ENCODE assay signal across 15 mouse cellular contexts in genomic region chr7:79858956-79859630, GRCm38 (mm10). TPM values are rescaled to one million over a fixed set of nuclear protein-coding genes. Genes with fewer than 3 reads are reported as not detected.
DNase-seq lines count a peak whose midpoint lies in the region.
"Had no signal": no experiment of that assay in that cellular context is flagged by ENCODE, and none has a peak within 500 bp of the region (broad histone marks: within the 10 kb centered on the region; RNA-seq: fewer than 3 reads in every experiment).

No protein-coding gene starts in this region.

- intact Hi-C loops in gastrocnemius, postnatal 14 days (cut with DNase I; ENCODE audit: low total_unique reads), result no loop called here
- intact Hi-C loops in gastrocnemius, postnatal 36 days (cut with DNase I), result no loop called here

- H3K9me3 ChIP-seq in megakaryocyte, embryonic 14.5 days, result no peaks in the 10 kb centered on the region
- H3K9me3 ChIP-seq: forebrain, embryonic 15.5 days; liver, embryonic 13.5 days had no signal

- peak; percentile 25 for DNase-seq in gastrocnemius, postnatal 14 days
- no peak for DNase-seq in gastrocnemius, postnatal 36 days
- DNase-seq in MN1 (ENCODE audit: low spot score), result peak; percentile 18
- DNase-seq in fibroblast of lung, adult 2 months (ENCODE audit: low read depth), result peak; percentile 30
- DNase-seq in c-Kit-positive CD71-positive TER-119-positive erythroid progenitor cells, embryonic 14.5 days (ENCODE audit: low spot score), result no peak
- DNase-seq in left cerebral cortex, adult 9 months (ENCODE audit: low spot score in 2 of 2), result no peak
- DNase-seq: cerebellum, adult 11-12 months; liver, embryonic 13.5 days; lung, postnatal 36 days; right cerebral cortex, postnatal 25 days had no signal

- H3K27me3 ChIP-seq in megakaryocyte, embryonic 14.5 days (replicated peaks), result peaks cover 58% of the 10 kb centered on the region
- H3K27me3 ChIP-seq: forebrain, embryonic 15.5 days; liver, embryonic 13.5 days had no signal

- peak overlapping the region; percentile 72 for H3K4me3 ChIP-seq in megakaryocyte, embryonic 14.5 days (replicated peaks)
- H3K4me3 ChIP-seq: forebrain, embryonic 15.5 days; left cerebral cortex, adult 2 months; liver, embryonic 13.5 days had no signal

- peaks cover 22% of the 10 kb centered on the region for H3K4me1 ChIP-seq in megakaryocyte, embryonic 14.5 days
- H3K4me1 ChIP-seq: forebrain, embryonic 15.5 days had no signal

- H3K36me3 ChIP-seq in megakaryocyte, embryonic 14.5 days (replicated peaks; ENCODE audit: low read length), result no peaks in the 10 kb centered on the region
- H3K36me3 ChIP-seq: forebrain, embryonic 15.5 days; liver, embryonic 13.5 days had no signal

RNA-seq across cellular contexts. Expression of gene Anpep, which starts 1.8 kb away (rescaled TPM):
- total RNA-seq in gastrocnemius, postnatal 14 days (2021), result 10 to 100 TPM in 1 of 2 experiments, 1 to 10 TPM in 1; 9.8 to 14.8 TPM
- 1 to 10 TPM; 3.6 to 4.8 TPM for total RNA-seq in gastrocnemius, postnatal 36 days (2021)
- 3.1 and 11.4 TPM in 2 replicates for polyA plus RNA-seq in megakaryocyte, embryonic 14.5 days (2012; ENCODE audit: insufficient read depth, low replicate concordance)
- total RNA-seq: monocyte, adult 5-6 weeks had no signal

RNA-seq across cellular contexts. Expression of gene Mesp2, which starts 48.6 kb away (rescaled TPM):
- total RNA-seq in gastrocnemius, postnatal 14 days (2021), result not detected
- total RNA-seq in gastrocnemius, postnatal 36 days (2021), result not detected
- not detected in 2 replicates for polyA plus RNA-seq in megakaryocyte, embryonic 14.5 days (2012; ENCODE audit: insufficient read depth, low replicate concordance)
- total RNA-seq: monocyte, adult 5-6 weeks had no signal
- polyA plus RNA-seq: embryonic facial prominence, embryonic 11.5 days had no signal

Comparison
In these comparisons a context has a peak if more than half of its experiments do, and no peak if none do; other contexts are left out.
1. DNase-seq: peak in gastrocnemius, postnatal 14 days (single experiment), MN1 (single experiment) and fibroblast of lung, adult 2 months (single experiment); none in gastrocnemius, postnatal 36 days (0 of 2), c-Kit-positive CD71-positive TER-119-positive erythroid progenitor cells, embryonic 14.5 days (single experiment) and left cerebral cortex, adult 9 months (0 of 2).